Mouse (Mus musculus) CD4-positive helper T cell, adult 2 months (primary cell): ENCODE data around the gene Rbms3.

Experiments used
- DNase-seq: peaks from one replicate; pipeline ENCODE4 v3.0.0-alpha.2; 2012; ENCODE audit warnings: low read depth, missing footprints, low spot score

Rbms3 gene

DNA sequence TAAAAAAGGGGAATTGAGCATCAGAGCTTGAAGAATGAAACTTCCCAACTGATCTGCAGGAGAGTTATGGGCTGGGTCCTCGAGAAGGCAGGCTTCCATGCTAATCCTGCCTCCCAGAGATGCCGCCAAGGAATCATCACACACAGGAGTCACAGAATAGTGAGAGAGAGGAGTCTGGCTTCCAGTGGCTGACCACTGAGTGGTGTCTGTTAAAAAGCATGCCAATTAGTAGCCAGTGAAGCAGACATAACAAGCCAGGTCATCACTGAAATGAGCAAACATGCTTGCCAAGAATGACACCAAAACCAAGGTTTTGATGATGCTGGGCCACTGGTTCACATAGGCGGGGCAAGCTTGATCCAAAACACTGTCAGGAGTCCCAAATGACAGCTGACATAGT is 441.3 kb downstream of the Rbms3 start:
- no peak for DNase-seq

DNA sequence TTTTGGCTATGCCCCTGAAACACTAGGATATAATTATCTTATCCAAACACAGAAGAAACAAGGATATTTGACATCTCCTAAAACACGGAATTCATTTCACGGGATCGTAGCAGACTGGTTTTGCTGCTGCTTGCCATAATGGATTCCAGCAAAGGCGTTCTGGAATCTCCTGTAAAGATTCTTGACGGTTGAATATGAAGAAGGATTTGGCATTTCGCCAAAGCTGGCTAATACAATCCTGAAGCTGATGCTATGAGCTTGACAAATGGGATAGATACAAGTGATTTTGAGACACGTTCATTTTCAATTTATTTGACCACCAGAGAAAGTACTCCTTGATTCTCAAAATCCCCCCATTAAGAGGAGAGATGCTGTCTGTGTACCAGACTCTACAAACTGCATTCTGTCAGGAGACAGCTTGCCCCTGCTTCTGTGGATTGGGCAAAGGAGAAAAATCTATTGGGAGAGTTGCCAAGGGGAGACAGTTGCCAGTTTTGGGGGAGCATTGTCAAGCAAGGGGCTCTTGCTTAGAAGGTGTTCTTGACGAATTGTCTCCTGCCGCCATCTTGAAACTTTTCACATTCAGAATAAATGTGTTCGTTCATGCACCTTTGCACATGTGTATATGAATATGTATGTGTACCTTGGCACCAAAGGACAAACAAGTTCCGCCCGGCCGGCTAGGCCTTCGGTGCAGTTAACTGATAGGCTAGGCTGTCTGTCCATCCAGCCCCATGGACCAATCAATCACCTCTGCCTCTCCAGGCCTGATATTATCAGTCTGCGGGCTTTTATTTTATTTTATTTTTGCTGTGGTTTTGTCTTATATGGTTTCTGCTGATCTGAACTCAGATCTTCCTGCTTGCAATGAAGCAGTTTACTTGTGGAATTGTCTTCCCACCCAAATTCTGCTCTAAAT is 442.3 kb downstream of the Rbms3 start:
- no peak for DNase-seq

DNA sequence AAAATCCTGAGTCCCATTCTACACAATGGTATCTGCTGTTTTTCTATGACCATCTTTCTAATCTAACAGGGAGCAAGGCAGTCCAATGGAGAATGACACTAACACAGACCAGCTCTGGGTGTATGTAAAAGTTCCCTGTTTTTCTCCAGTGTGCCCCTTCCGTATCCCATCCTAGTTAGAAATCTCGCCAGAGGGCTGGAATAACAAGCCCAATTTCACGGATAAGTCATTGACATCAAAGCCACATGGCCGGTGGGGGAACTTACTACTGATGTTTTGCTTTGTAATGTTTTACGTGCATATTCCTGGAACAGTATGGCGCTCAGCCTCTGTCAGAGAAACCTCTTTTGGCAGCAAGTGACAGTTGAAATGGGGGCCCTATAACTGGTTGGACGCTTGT is 449.1 kb downstream of the Rbms3 start:
- DNase-seq = no peak

DNA sequence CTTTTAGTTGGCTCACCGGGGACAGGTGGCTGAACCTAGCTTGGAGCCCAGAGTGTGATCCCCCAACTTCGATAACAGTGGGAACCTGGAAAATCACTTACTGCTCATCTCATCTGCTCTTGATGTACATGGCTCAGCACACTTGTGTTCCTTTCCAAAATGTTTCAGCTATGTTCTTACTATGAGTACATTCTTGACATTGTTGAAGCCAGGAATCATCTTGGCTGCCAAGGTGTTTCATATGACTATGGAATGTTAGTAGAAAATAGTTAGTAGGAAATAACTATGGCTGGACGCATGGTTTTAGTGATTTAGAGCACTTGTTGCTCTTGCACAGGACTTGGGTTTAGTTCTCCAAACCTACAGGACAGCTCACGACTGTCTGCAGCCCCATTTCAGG is 451.3 kb downstream of the Rbms3 start:
- DNase-seq = no peak

DNA sequence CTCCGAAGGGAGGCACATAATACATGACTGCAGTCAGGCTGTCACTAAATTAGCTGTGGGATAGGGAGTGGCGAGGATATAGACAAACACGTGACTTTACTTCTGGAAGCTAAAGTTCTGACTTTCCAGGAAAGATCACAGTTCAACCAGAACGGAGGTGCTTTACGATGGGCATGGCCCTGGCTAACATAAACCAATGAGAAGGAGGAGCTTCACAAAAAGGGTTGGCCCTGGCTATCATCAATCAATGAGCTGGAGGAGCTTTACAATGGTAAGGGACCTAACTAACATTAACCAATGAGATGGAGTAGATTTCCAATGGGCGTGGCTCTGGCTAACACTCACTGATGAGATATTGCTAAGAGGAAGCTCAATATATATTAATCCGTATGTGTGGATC is 457.2 kb downstream of the Rbms3 start:
- DNase-seq = no peak

DNA sequence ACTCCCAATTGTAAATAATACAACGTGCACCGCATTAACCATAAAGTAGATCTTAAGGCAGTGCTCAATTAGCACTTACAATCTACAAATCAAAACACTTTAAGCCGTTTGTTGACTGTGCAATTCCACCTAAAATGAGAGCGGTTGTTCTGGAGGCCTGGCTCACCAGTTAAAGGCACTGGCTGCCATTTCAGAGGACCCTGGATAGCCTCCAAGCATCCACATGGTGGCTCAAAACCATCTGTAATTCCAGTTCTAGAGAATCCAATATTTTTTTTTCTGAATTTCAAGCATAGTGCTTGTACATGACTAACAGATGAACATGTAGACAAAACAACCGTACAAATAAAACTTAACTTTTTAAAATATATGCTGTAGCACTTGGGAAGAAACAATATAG is 460.5 kb downstream of the Rbms3 start:
- no peak for DNase-seq

DNA sequence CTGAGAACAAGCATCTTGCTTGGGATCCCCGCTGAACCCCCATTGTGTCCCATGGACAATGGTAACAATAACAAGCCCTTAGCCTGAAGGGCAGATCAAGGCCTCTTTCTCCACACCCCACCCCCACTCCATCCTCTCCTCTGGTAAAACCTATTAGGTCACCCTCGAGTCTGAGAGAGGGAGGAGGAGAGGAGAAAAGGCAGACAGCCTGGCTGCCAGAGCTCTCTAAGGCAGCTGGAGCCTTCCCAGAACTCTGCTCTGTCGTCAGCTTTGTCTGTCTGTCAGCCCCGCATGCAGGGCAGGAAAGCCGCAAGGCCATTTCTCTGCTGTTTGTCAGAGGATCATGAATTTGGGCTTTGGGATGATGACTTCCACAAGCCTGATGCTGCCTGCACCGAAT is 466.6 kb downstream of the Rbms3 start:
- no peak for DNase-seq

DNA sequence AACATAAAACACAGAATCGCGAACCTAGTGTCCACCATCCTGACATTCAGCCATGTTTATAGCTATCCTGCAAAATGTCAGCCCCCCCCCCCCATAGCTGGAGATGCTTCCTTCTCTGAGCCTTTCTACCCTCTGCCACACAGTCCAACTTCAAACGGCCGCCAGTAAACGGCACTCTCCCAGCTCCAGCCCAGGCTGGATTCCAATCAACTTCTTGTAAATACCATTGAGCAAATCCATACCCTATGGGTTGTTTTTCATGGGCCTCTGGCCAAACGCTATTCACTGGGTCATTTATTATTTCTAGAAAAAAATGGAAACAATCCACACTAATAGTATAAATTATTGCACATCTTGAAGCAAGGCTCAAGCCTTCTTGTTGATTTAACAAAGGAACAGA is 468.6 kb downstream of the Rbms3 start:
- no peak for DNase-seq

DNA sequence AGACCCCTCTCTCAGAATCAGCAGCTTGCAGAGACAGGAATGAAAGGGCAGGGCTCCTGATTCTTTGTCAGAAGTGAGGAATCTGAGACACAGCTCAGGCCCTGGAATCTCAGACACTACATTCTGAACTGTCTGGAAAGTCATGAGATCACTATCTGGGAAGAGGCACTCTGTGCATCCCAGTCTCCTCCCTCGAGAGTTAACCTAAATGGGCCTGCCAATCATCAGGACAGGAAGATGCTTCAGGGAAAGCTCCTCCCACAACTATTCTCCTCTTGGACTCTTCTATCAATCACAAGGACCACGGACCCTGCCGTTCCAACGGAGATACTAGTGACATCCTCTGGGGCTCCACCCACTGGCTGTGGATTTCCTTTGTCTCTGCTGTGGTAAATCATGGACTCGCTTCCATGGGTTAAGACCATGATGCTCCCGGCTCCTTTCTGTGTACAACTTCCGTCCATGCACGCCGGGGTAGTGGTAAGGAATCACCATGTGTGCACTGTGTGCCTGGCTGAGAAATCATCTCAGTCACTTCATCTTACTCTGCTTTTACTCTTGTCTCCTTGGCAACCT is 473.3 kb downstream of the Rbms3 start:
- DNase-seq = no peak

DNA sequence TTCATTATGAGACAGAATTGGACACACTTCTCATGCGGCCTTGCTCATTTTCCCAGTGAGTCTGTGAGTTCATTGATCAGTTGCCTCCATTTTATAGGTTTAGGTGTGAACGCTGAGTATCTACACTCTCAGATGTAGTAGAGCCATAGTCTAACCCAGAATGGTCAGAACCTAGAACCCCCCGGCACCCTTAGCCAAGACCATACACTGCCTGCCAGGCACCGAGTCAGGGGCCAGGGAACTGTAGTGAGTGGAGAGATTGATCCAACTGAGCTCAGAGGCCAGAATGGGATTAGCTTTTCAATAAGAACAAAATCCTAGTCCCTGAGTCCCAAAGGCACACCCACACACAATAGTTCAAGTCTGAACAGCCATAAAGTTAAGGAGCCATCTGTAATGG is 475.1 kb downstream of the Rbms3 start:
- DNase-seq = no peak

DNA sequence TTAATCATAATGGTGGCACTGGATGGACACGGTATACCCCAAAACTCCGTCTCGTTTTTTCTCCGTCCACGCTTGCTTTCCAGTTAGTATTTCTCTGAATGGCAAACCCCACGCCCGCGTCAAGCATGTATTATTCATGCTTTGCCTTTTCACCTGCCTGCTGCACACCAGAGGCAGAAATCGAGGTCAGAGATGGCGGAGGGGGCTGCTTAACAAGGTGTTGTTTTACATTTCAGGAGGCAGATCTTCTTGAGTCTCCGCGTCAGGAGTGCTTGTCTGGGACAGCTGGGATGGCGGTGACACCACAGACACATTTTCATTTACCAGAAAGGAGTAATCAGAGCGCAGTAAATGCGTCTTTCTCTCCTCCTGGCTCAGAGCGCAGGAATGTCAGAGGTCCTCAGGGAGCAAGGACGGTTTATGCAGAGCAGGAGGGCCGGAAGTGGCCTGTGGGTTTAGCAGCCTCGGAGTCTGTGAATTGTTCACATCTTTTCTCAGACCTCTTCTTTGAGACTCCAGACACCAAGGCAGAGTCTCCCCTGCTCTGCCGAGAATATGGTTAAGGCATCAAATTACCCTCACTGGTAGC is 475.9 kb downstream of the Rbms3 start:
- no peak for DNase-seq

DNA sequence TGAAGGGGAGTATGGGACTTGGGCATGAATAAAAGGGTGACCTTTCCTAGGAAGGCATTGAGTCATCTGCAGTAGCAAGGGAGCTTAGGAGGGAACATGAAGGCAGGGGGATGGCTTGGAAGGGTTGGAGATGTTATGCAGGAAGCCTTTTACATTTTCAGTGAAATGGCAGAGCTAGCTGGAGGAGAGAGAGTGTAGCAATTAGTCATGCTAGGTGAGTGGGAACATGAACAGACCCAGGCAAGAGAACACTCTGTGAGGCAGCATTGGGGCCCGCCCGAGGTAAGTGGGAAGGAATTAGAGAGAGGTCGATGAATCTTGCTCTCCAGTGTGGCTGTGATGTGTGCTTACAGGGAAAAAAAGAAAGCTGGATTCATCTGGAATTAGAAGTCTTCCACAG is 477.8 kb downstream of the Rbms3 start:
- no peak for DNase-seq

DNA sequence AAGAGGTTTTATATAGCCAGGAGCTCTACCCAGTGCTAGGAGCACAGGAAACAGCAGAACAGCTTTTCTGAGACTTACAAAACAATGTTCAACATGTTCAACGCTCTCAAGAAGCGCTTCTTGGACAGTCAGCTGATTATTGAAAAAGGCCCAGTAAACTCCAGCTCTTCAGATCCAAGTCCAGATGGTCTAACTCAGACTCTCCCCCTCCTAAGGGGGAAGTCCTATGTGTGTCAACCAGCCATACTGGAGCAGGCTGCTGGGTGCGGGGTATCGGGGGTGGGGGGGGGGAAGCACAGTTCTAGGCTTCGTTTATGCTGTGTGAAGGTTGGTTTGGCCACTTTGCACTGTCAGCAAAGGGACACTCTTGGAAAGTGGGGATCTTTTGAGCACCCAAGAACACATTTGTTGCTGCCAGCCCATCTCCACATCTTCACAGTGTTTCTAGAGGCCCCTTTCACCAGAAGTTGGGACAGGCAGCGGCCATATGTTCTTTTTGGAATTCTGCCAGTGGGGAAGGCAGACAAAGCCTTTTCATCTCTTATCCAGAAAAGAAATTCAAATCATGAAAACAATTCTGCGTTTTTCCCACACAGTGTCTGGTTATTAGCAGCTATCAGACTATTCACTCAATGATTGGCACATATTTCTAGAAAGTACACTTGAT is 485.5 kb downstream of the Rbms3 start:
- DNase-seq = no peak

DNA sequence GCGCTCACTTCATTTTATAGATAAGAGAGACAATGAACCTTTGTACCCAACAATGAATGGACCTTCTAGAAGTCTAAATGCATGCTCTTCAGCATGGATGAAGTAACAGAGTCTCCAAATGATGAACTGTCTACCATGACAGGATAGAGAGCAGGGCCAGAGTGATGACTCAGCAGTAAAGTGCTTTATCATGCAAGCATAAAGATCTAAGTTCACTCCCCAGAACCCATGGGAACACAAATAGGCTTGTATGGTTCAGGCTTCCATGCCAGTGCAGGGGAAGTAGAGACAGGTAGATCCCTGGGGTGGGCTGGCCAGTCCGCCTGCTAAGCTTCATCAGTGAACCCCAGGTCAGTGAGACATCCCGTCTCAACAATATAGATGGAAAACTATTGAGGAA is 489.7 kb downstream of the Rbms3 start:
- no peak for DNase-seq

DNA sequence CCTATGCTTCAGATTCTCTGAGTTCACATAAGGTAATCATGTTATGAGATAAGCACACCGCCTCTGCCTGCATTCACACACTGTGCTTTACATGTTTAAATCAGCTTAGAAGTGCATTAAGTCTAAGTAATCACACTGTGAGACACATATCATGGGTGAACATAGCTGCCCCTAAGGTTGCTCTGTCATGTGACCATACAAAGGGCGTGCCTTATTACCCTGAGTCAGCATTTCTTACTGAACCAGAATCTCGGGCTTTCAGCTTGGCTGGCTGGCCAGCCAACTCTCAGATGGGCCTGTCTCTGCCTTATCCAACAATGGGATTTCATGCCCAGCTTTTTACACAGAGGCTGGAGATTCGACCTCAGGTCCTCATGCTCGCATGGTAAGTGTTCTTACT is 493.3 kb downstream of the Rbms3 start:
- no peak for DNase-seq

DNA sequence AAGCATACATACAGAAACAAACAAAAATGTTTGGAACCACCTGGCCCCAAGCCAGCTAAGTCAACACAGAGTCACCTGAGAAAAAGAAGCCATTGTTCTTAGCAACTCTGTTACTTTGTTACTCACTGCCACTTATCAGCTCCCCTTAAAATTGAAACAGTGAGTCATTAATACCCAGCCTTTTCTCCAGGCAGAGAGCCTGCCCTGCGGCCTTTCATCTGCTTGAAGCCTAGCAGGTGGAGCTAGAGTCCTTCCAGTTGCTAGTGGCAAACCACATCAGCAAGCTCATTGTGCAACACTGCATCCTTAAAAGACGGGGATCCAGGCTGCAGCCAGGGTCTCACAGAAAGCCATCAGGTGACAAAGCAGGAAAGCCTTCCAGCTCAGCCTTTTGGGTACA is 495.7 kb downstream of the Rbms3 start:
- DNase-seq = no peak

DNA sequence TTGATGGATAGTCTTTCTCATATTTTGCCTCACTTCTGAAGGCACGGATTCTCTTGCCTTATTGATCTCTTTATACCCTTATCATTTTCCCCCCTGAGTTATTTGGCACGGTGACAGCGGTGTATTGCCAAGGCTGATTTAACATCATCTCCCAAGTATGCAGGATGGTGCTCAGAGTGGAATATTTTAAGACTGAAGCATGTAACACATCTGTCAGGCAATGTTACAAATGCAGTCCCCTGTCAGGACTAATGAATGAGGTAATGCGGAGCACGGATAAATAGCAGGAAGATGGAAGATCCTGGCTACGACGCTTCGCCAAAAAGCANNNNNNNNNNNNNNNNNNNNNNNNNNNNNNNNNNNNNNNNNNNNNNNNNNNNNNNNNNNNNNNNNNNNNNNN is 502.9 kb downstream of the Rbms3 start:
- no peak for DNase-seq

DNA sequence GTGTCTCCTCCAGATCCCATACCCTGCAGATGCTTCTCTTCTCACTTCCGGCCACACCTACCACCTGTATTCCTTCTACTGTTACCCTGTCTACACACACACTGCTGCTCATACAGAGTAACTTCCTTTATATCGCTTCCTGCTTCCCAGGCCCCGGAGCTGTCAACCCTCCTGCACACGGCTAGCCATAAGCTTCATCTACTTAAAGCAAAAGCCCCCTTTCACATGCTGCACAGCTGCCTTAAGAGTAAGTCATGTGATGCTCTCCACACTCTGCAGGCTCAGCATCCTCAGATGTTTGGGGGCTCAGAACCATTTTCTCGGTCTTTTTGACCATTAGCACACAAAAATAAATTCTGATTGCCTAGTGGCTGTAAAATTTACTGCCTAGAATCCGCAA is 503.9 kb downstream of the Rbms3 start:
- DNase-seq = no peak

DNA sequence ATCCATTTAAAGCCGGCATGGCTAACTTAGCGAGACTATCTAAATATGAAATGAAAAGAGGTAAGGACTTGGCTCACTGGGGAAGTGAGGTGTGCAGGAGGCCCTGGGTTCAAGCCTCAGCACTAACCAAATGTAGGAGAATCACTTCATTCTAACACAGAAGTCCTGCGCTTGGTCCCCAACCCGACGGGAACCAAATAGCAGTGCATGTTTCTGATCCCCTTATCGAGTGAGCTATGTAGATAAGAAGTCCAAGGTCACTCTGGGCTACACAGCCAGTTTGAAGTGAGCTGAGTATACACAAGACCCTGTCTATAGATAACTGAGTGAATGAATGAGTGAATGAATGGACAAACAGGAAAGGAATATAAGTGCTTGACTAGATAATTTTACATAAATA is 508.1 kb downstream of the Rbms3 start:
- DNase-seq = no peak

DNA sequence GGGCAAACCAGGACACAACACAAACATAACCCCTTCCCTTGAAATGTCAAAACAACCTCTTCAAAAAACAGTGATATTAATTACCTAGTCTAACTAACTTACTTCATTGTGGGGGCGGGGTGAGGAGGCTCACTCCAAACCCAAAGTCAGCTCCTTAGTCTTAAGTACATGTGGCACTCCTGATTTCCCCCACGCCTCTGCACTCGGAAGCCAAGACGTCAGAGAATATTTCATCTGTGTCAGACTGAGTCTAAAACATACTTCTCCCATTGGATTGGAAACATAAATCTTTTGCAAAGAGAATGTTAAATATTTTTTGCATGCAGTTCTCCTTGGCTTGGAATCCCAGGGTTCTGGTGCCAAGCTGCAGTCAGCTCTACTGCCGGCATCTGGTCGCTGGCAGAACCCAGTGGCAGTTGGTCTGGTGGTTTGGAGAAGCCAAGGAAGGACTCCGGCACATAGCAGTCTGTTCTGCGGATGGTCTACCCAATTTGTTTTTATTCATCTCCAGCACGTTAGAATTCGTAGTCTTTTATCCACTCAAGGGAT is 512.5 kb downstream of the Rbms3 start:
- DNase-seq = no peak

DNA sequence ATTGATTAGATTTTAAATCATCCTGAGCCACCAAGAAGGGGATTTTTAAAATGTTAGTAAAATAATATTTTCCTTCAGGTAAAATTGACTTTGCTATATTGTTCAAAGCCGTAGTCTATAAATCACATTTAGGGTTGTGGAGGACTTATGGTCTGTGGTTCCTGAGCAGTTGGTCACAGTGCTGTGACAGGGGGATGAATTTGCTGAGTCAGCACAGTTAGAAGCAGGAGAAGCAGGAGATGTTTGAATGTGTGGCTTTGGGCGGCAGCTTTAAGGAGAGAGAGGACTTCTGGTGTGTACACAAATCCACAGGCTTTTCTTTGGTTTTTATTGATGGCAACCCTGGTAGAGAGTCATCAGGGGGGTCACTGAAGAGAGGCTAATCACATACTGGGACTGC is 514.1 kb downstream of the Rbms3 start:
- no peak for DNase-seq

DNA sequence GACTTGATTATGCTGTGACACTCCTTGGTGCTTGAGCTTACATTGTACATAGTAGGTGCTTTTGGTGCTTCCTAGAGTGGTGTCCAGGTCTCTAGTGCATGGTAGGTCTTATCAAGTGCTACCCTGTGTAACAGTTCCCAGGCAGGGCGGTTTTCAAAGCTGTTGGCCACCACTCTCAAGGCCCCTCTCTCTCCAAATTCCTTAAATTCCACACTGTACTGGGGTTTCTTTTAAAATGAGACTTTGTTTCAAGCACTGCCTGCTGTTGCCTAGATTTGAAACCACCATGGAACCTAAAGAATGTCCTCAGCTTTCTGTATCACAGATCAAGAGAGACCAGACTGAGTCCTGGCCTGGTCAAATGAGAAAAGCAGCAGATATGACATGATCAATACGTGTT is 516.1 kb downstream of the Rbms3 start:
- no peak for DNase-seq
